Mouse (Mus musculus) midbrain, embryonic 11.5 days (tissue): ENCODE measurements at regions not wholly inside any gene's neighbourhood (a gene's known extent, or its start where the extent isn't known, plus 50 kb on each side); places are given as distances from the start of the nearest gene placed in this dataset.
A peak's percentile ranks its signal among the peaks of the same experiment; 100 is the strongest.

ENCODE experiments used
- ATAC-seq: fragments of 200-750 bp; cut with Nextera tagmentation; 2 replicates; pipeline ENCODE4 v1.8.0; 2017; ENCODE audit warnings: moderate TSS enrichment, moderate library complexity; ENCODE audit not compliant: low FRiP score
- DNase-seq: peaks from one replicate; pipeline ENCODE4 v3.0.0; 2015; ENCODE audit warnings: low spot score; ENCODE audit errors: missing footprints
- H3K27ac ChIP-seq: fragments of 300-500 bp; sonication (generic); 2 replicates; pipeline ENCODE4 v1.5.1; 2014; ENCODE audit warnings: low read depth, low read length
- H3K27me3 ChIP-seq: fragments of 300-500 bp; sonication (generic); 2 replicates; pipeline ENCODE4 v1.6.1; 2014; ENCODE audit warnings: mild to moderate bottlenecking, low read length, moderate library complexity, mixed read lengths; ENCODE audit not compliant: control insufficient read depth, insufficient read depth
- H3K36me3 ChIP-seq: fragments of 300-500 bp; sonication (generic); 2 replicates; pipeline ENCODE4 v1.6.1; 2014; ENCODE audit warnings: mild to moderate bottlenecking, low read length, moderate library complexity, mixed read lengths; ENCODE audit not compliant: control insufficient read depth, insufficient read depth
- H3K4me1 ChIP-seq: fragments of 300-500 bp; sonication (generic); 2 replicates; pipeline ENCODE4 v1.6.1; 2014; ENCODE audit warnings: low read length; ENCODE audit not compliant: control insufficient read depth, insufficient read depth
- H3K4me2 ChIP-seq: fragments of 300-500 bp; sonication (generic); 2 replicates; pipeline ENCODE4 v1.6.1; 2014; ENCODE audit warnings: mild to moderate bottlenecking, moderate library complexity
- H3K4me3 ChIP-seq: fragments of 300-500 bp; sonication (generic); 2 replicates; pipeline ENCODE4 v1.5.1; 2014; ENCODE audit warnings: low read depth, low read length
- H3K9ac ChIP-seq: fragments of 300-500 bp; sonication (generic); 2 replicates; pipeline ENCODE4 v1.6.1; 2014; ENCODE audit warnings: low read length
- H3K9me3 ChIP-seq: fragments of 300-500 bp; sonication (generic); 2 replicates; pipeline ENCODE4 v1.6.1; 2016; ENCODE audit warnings: low read length; ENCODE audit not compliant: control insufficient read depth
- WGBS: fragments of 180-500 bp; shearing (Covaris S2); extraction: QIAGEN DNeasy Blood & Tissue Kit; methylation state at CpG from one replicate; pipeline ENCODE4 v1.1.7; 2014; 5-methylcytosine and 5-hydroxymethylcytosine counted together

DNA sequence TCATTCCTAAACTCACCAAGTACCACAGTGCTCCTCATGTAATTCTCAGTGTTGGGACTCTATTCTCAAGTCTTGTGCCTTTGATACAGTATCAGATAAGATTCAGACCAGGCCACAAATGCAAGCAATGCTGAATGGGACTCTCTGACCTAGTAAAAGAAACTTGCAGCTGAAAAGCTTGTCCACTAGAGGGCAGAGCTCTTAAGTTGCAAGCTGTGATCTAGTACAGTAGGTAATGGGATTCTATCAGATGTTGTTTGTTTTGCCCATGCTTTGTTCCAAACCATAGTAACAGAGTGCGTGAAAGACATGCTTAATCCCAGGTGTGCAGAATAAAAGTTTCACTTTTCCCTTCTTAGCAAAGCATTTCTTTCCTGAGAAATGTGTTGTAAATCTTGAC, 383.2 kb upstream of the Chrm2 start:
- no peak overlapping the region for H3K4me2 ChIP-seq
- H3K27me3 ChIP-seq = no peaks in the 10 kb centered on the region
- peak; percentile 85 for DNase-seq
- no peaks in the 10 kb centered on the region for H3K4me1 ChIP-seq
- H3K27ac ChIP-seq = no peak overlapping the region
- no peaks in the 10 kb centered on the region for H3K36me3 ChIP-seq
- no peak overlapping the region for H3K4me3 ChIP-seq
- 39% methylated on average over 1 of the region's 1 CpGs for WGBS
- no peak overlapping the region for H3K9ac ChIP-seq
- H3K9me3 ChIP-seq = no peaks in the 10 kb centered on the region
- ATAC-seq = no peak

DNA sequence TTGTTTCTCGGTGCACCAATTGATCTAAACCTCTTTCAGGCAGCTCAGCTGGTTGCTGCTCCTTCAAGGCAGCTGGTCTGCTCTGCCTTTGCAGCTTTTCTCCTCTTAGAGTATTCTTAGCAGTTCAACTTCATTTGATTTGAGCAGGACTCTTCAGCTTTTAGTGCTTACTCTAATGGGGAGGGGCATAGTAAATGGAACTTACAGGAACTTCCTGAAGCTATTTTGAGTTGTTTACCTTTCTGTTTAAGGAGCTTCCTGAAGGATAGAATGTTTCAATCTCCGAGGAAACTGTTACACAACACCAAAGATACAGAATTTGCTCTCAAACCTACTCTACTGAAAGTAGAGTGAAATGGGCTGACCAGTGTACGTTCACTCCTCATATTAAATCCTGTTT, 385.8 kb upstream of the Chrm2 start:
- Histone ChIP-seq H3K27ac (no peak overlapping the region), H3K9me3 (no peaks in the 10 kb centered on the region), H3K4me2 (no peak overlapping the region), H3K36me3 (no peaks in the 10 kb centered on the region), H3K27me3 (no peaks in the 10 kb centered on the region), H3K4me3 (no peak overlapping the region), H3K9ac (no peak overlapping the region), H3K4me1 (no peaks in the 10 kb centered on the region)
- no peak for ATAC-seq
- DNase-seq = no peak
- WGBS = 82% methylated on average over 3 of the region's 3 CpGs

DNA sequence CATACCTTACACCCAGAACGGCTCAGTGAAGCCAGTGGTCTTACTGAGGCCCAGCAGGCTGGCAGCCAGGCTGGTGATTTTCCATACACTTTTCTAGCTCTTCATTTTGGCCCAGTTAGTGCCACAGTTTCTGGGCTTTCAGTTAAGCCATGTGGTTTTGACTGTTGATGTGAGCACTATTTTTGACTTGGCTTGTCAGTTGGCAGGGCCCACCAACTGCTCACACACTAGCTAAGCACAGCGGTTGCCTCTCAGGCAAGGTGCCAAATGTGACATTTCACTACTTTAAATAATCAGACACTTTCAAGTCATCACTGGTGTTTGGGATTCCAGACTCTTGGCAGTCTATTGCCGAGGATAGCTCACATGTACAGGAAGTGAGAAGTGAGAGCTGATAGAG, 399.0 kb upstream of the Chrm2 start:
- Histone ChIP-seq H3K4me2 (no peak overlapping the region), H3K9ac (no peak overlapping the region), H3K9me3 (no peaks in the 10 kb centered on the region), H3K36me3 (no peaks in the 10 kb centered on the region), H3K27me3 (no peaks in the 10 kb centered on the region), H3K4me1 (no peaks in the 10 kb centered on the region), H3K27ac (no peak overlapping the region), H3K4me3 (no peak overlapping the region)
- no peak for ATAC-seq
- DNase-seq = no peak
- 87% methylated on average over 3 of the region's 3 CpGs for WGBS

DNA sequence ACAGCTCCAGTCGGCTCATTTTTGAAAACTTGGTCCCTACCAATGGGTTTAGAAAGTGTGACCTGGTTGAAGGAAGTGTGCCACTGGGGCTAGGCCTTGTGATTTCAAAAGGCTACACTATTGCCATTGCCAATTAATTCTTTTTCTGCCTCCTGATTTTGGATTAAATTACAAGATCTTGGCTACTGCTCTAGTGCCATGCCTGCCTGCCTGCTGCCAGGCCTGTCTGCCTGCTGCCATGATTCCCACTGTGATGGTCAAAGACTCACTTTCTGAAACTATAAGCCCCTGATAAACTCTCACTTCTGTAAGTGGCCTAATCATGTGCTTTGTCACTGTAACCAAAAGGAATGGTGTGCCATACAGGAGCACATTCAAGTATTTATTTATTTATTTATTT, 400.4 kb upstream of the Mtpn start:
- no peaks in the 10 kb centered on the region for H3K27me3 ChIP-seq
- ATAC-seq = no peak
- no peak overlapping the region for H3K27ac ChIP-seq
- no peak overlapping the region for H3K9ac ChIP-seq
- WGBS = 94% methylated on average over 1 of the region's 1 CpGs
- H3K4me1 ChIP-seq = no peaks in the 10 kb centered on the region
- H3K36me3 ChIP-seq = no peaks in the 10 kb centered on the region
- H3K9me3 ChIP-seq = no peaks in the 10 kb centered on the region
- H3K4me3 ChIP-seq = no peak overlapping the region
- H3K4me2 ChIP-seq = no peak overlapping the region
- DNase-seq = no peak

DNA sequence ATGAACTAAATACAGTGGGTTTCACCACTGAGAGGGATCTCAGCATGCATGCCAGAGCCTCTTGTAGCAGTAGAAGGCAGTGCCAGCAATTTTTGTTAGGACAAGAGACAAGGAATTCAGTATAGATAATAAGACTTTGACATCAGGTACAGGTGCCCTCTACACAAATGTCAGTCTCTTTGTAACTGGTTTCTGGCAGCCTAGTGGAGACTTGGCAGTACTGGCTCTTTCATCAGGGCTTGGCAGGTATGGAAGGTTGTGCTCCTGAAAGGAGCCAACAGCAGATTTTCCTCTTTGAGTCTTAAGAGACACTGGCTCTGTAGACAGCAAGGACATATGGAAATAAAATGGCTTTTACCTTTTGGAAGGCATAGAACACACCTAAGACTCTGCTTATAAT, 384.5 kb upstream of the Mtpn start:
- H3K27ac ChIP-seq = no peak overlapping the region
- DNase-seq (no peak), ATAC-seq (no peak)
- no peaks in the 10 kb centered on the region for H3K27me3 ChIP-seq
- H3K4me3 ChIP-seq = no peak overlapping the region
- H3K4me1 ChIP-seq = no peaks in the 10 kb centered on the region
- no peak overlapping the region for H3K9ac ChIP-seq
- no peak overlapping the region for H3K4me2 ChIP-seq
- H3K9me3 ChIP-seq = no peaks in the 10 kb centered on the region
- no peaks in the 10 kb centered on the region for H3K36me3 ChIP-seq

DNA sequence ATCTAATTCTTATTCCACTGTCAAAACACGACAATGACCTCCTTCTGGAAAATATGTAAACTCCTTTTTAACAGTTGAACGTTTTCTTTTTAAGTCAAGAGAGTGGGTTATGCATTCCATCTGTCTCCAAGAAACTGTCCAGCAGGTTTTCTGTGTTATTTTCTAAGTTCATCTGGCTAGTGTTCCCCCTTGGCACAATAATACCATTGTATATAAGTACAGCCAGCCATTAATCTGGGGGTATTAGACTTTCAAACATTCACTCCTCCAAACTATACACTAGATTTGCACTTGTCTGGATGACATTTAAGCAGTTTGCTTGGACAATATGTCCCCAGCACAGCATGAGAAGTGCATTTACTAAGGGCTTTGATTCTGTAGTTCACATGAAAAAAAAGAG, 358.3 kb upstream of the Mtpn start:
- no peak for ATAC-seq
- H3K4me3 ChIP-seq = no peak overlapping the region
- no peaks in the 10 kb centered on the region for H3K4me1 ChIP-seq
- H3K27ac ChIP-seq = no peak overlapping the region
- no peaks in the 10 kb centered on the region for H3K36me3 ChIP-seq
- no peak overlapping the region for H3K4me2 ChIP-seq
- WGBS = 67% methylated on average over 2 of the region's 2 CpGs
- no peaks in the 10 kb centered on the region for H3K9me3 ChIP-seq
- H3K27me3 ChIP-seq = no peaks in the 10 kb centered on the region
- H3K9ac ChIP-seq = no peak overlapping the region
- no peak for DNase-seq

DNA sequence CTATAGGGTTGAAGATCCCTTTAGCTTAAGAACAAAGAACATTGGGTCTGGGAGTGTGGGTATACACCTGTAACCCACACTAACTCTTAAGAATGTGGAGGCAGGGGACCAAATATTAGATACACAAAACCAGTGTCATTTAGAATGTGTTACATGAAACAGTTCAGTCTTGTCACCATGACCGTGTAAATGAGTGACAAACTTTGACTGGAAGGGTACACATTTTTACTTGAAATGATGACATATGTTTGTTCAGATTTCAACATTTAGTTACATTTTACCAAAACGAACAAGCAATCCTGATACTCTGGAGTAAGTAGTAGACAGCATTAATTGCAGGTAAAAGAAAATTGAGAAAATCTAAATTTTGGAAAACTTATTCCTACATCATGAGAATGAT, 356.0 kb upstream of the Mtpn start:
- Histone ChIP-seq H3K9ac (no peak overlapping the region), H3K4me2 (no peak overlapping the region), H3K9me3 (no peaks in the 10 kb centered on the region), H3K27ac (no peak overlapping the region), H3K27me3 (no peaks in the 10 kb centered on the region), H3K4me3 (no peak overlapping the region), H3K4me1 (no peaks in the 10 kb centered on the region), H3K36me3 (no peaks in the 10 kb centered on the region)
- ATAC-seq (no peak), DNase-seq (no peak)
- 89% methylated on average over 2 of the region's 2 CpGs for WGBS

DNA sequence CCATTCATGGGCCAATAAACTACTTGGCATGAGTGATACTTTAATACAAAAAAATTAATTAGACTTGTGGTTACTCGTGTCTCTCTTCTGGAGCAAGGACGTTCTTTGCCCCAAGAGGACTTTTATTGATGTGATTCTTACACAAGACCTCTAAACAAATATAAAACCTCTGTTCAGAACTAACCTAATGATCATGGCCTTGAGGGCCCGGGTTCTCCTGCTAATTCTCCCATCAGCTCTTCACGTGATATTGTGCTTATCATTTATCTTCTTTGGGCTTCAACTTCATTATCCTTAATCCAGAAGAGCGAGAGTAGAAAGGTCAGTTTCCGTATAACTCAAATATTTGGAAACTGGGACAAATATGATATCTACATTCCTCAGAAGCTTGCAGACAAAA, 335.0 kb upstream of the Mtpn start:
- WGBS = 90% methylated on average over 6 of the region's 6 CpGs
- Histone ChIP-seq H3K9me3 (no peaks in the 10 kb centered on the region), H3K4me3 (no peak overlapping the region), H3K36me3 (no peaks in the 10 kb centered on the region), H3K4me1 (no peaks in the 10 kb centered on the region), H3K9ac (no peak overlapping the region), H3K27ac (no peak overlapping the region), H3K27me3 (no peaks in the 10 kb centered on the region), H3K4me2 (no peak overlapping the region)
- DNase-seq = no peak
- ATAC-seq = no peak

DNA sequence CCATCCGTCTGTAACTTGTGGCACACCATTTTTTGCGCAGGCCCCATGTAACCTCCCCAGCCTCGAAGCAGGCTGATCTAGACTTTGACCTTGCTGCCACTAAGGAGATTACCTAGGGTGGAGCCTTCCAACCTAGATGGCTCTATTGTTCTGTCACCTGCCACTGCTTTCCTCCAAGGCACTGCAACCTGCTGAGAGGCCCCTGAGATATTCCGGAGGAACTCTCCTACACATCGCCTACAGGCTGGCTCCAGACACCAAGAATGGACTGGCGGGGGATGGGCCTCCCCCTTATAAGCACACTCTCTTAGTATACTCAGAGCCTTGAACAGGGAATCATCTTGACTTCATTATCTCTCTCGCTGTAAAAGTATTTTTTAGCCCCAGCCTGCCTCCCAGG, 331.7 kb upstream of the Mtpn start:
- Histone ChIP-seq H3K4me1 (no peaks in the 10 kb centered on the region), H3K4me3 (no peak overlapping the region), H3K27me3 (no peaks in the 10 kb centered on the region), H3K27ac (no peak overlapping the region), H3K9me3 (no peaks in the 10 kb centered on the region), H3K9ac (no peak overlapping the region), H3K36me3 (no peaks in the 10 kb centered on the region), H3K4me2 (no peak overlapping the region)
- DNase-seq (no peak), ATAC-seq (no peak)
- WGBS = 67% methylated on average over 7 of the region's 7 CpGs

DNA sequence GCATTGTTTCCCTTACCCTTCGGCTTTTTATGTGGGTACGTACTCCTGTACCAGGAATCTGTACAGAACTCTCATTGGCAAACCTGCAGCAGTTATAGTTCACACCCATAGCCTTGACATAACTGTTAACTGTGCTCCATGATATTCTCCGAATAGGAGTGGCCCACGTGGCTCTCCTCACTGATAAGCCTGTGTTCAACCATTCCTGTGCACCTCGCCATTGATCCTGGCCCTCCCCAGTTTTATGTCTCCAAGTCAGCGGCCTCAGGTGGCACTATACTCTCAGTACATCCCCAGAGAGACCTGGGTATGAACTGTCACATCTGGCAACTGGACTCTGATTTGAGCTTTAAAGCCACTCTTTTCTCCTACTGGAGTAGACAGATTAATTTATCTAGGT, 324.5 kb upstream of the Mtpn start:
- no peaks in the 10 kb centered on the region for H3K9me3 ChIP-seq
- no peak overlapping the region for H3K9ac ChIP-seq
- H3K27ac ChIP-seq = no peak overlapping the region
- H3K4me1 ChIP-seq = no peaks in the 10 kb centered on the region
- H3K27me3 ChIP-seq = no peaks in the 10 kb centered on the region
- ATAC-seq (0 out of 2 replicates have a peak, but pooled peaks have one; percentile 33), DNase-seq (no peak)
- 83% methylated on average over 6 of the region's 6 CpGs for WGBS
- H3K36me3 ChIP-seq = no peaks in the 10 kb centered on the region
- H3K4me3 ChIP-seq = no peak overlapping the region
- H3K4me2 ChIP-seq = no peak overlapping the region
